Mouse (Mus musculus): Measurements from ENCODE around the gene Pipox. TPM values are rescaled to one million over a fixed set of nuclear protein-coding genes. Genes with fewer than 3 reads are reported as not detected.

Pipox gene
- polyA plus RNA-seq, 1 experiment, result 0.94 TPM

GRCm38 (mm10) chr11:77892883-77893282 lies 1.0 kb downstream of the Pipox start:
- Histone ChIP-seq H3K27ac (ENCODE audit: control insufficient read depth, insufficient read depth, low read depth, low read length) (no peak overlapping the region), H3K36me3 (ENCODE audit: control insufficient read depth, insufficient read depth, low read length) (no peaks in the 10 kb centered on the region), H3K27me3 (ENCODE audit: control insufficient read depth, insufficient read depth, low read length) (no peaks in the 10 kb centered on the region), H3K4me1 (ENCODE audit: control insufficient read depth, insufficient read depth, low read length) (no peaks in the 10 kb centered on the region; the same call in 1 of the 2 replicates), H3K4me3 (ENCODE audit: control insufficient read depth, low read depth, low read length) (no peak overlapping the region)
- TF ChIP-seq CTCF (IDR thresholded peaks at IDR 0.05; ENCODE audit: control insufficient read depth, insufficient read depth, insufficient replicate concordance, low read depth, low read length) (no peak), POLR2A (IDR thresholded peaks at IDR 0.05; ENCODE audit: control insufficient read depth, low read depth, low read length) (no peak)

GRCm38 (mm10) chr11:77890648-77891258 lies 3.1 kb downstream of the Pipox start:
- Histone ChIP-seq H3K4me3 (ENCODE audit: control insufficient read depth, low read depth, low read length) (no peak overlapping the region), H3K4me1 (ENCODE audit: control insufficient read depth, insufficient read depth, low read length) (no peaks in the 10 kb centered on the region; the same call in 1 of the 2 replicates), H3K27me3 (ENCODE audit: control insufficient read depth, insufficient read depth, low read length) (no peaks in the 10 kb centered on the region), H3K36me3 (ENCODE audit: control insufficient read depth, insufficient read depth, low read length) (no peaks in the 10 kb centered on the region), H3K27ac (ENCODE audit: control insufficient read depth, insufficient read depth, low read depth, low read length) (no peak overlapping the region)
- no peak for TF ChIP-seq CTCF (IDR thresholded peaks at IDR 0.05; ENCODE audit: control insufficient read depth, insufficient read depth, insufficient replicate concordance, low read depth, low read length)
- TF ChIP-seq POLR2A (IDR thresholded peaks at IDR 0.05; ENCODE audit: control insufficient read depth, low read depth, low read length), result no peak

- Histone ChIP-seq H3K36me3 (ENCODE audit: control insufficient read depth, insufficient read depth, low read length) (no peaks in the 10 kb centered on the region), H3K27ac (ENCODE audit: control insufficient read depth, insufficient read depth, low read depth, low read length) (no peak overlapping the region), H3K4me3 (ENCODE audit: control insufficient read depth, low read depth, low read length) (no peak overlapping the region), H3K27me3 (ENCODE audit: control insufficient read depth, insufficient read depth, low read length) (no peaks in the 10 kb centered on the region), H3K4me1 (ENCODE audit: control insufficient read depth, insufficient read depth, low read length) (no peaks in the 10 kb centered on the region; the same call in 1 of the 2 replicates)
- no peak for TF ChIP-seq POLR2A (IDR thresholded peaks at IDR 0.05; ENCODE audit: control insufficient read depth, low read depth, low read length)
- TF ChIP-seq CTCF (IDR thresholded peaks at IDR 0.05; ENCODE audit: control insufficient read depth, insufficient read depth, insufficient replicate concordance, low read depth, low read length), result no peak
Observed at GRCm38 (mm10) chr11:77889484-77889883, 4.4 kb downstream of the Pipox start.

GRCm38 (mm10) chr11:77888846-77889245 lies 5.0 kb downstream of the Pipox start:
- Histone ChIP-seq H3K4me1 (ENCODE audit: control insufficient read depth, insufficient read depth, low read length) (no peaks in the 10 kb centered on the region; the same call in 1 of the 2 replicates), H3K36me3 (ENCODE audit: control insufficient read depth, insufficient read depth, low read length) (no peaks in the 10 kb centered on the region), H3K27ac (ENCODE audit: control insufficient read depth, insufficient read depth, low read depth, low read length) (no peak overlapping the region), H3K27me3 (ENCODE audit: control insufficient read depth, insufficient read depth, low read length) (no peaks in the 10 kb centered on the region), H3K4me3 (ENCODE audit: control insufficient read depth, low read depth, low read length) (no peak overlapping the region)
- TF ChIP-seq POLR2A (IDR thresholded peaks at IDR 0.05; ENCODE audit: control insufficient read depth, low read depth, low read length) (no peak), CTCF (IDR thresholded peaks at IDR 0.05; ENCODE audit: control insufficient read depth, insufficient read depth, insufficient replicate concordance, low read depth, low read length) (no peak)

- H3K4me1 ChIP-seq (ENCODE audit: control insufficient read depth, insufficient read depth, low read length), result no peaks in the 10 kb centered on the region; the same call in 1 of the 2 replicates
Observed at GRCm38 (mm10) chr11:77887373-77887960, 6.4 kb downstream of the Pipox start.

GRCm38 (mm10) chr11:77885246-77885575 lies 8.7 kb downstream of the Pipox start:
- Histone ChIP-seq H3K4me3 (ENCODE audit: control insufficient read depth, low read depth, low read length) (no peak overlapping the region), H3K27ac (ENCODE audit: control insufficient read depth, insufficient read depth, low read depth, low read length) (no peak overlapping the region)

More at GRCm38 (mm10) chr11:77887373-77887960, 6.4 kb downstream of the Pipox start:
- Histone ChIP-seq H3K27me3 (ENCODE audit: control insufficient read depth, insufficient read depth, low read length) (no peaks in the 10 kb centered on the region), H3K36me3 (ENCODE audit: control insufficient read depth, insufficient read depth, low read length) (no peaks in the 10 kb centered on the region), H3K27ac (ENCODE audit: control insufficient read depth, insufficient read depth, low read depth, low read length) (no peak overlapping the region), H3K4me3 (ENCODE audit: control insufficient read depth, low read depth, low read length) (no peak overlapping the region)
- TF ChIP-seq POLR2A (IDR thresholded peaks at IDR 0.05; ENCODE audit: control insufficient read depth, low read depth, low read length) (no peak), CTCF (IDR thresholded peaks at IDR 0.05; ENCODE audit: control insufficient read depth, insufficient read depth, insufficient replicate concordance, low read depth, low read length) (no peak)

GRCm38 (mm10) chr11:77884524-77885245 lies 9.2 kb downstream of the Pipox start:
- Histone ChIP-seq H3K4me1 (ENCODE audit: control insufficient read depth, insufficient read depth, low read length) (no peaks in the 10 kb centered on the region; the same call in 1 of the 2 replicates), H3K27me3 (ENCODE audit: control insufficient read depth, insufficient read depth, low read length) (no peaks in the 10 kb centered on the region), H3K36me3 (ENCODE audit: control insufficient read depth, insufficient read depth, low read length) (no peaks in the 10 kb centered on the region), H3K4me3 (ENCODE audit: control insufficient read depth, low read depth, low read length) (no peak overlapping the region), H3K27ac (ENCODE audit: control insufficient read depth, insufficient read depth, low read depth, low read length) (no peak overlapping the region)
- no peak for TF ChIP-seq CTCF (IDR thresholded peaks at IDR 0.05; ENCODE audit: control insufficient read depth, insufficient read depth, insufficient replicate concordance, low read depth, low read length)

More at GRCm38 (mm10) chr11:77885246-77885575, 8.7 kb downstream of the Pipox start:
- TF ChIP-seq CTCF (IDR thresholded peaks at IDR 0.05; ENCODE audit: control insufficient read depth, insufficient read depth, insufficient replicate concordance, low read depth, low read length) (no peak), POLR2A (IDR thresholded peaks at IDR 0.05; ENCODE audit: control insufficient read depth, low read depth, low read length) (no peak)
- H3K27me3 ChIP-seq (ENCODE audit: control insufficient read depth, insufficient read depth, low read length), result no peaks in the 10 kb centered on the region
- H3K4me1 ChIP-seq (ENCODE audit: control insufficient read depth, insufficient read depth, low read length), result no peaks in the 10 kb centered on the region; the same call in 1 of the 2 replicates
- no peaks in the 10 kb centered on the region for H3K36me3 ChIP-seq (ENCODE audit: control insufficient read depth, insufficient read depth, low read length)
